ENCODE assay signal across 10 mouse cellular contexts in genomic region chr9:25201671-25202070, GRCm38 (mm10). TPM values are rescaled to one million over a fixed set of nuclear protein-coding genes. Genes with fewer than 3 reads are reported as not detected.
A peak's percentile ranks its signal among the peaks of the same experiment; 100 is the strongest.
DNase-seq lines count a peak whose midpoint lies in the region; ATAC-seq and TF ChIP-seq lines count a peak whose summit lies in the region.
"Had no signal": no experiment of that assay in that cellular context is flagged by ENCODE, and none has a peak within 500 bp of the region (broad histone marks: within the 10 kb centered on the region; RNA-seq: fewer than 3 reads in every experiment).

No protein-coding gene starts in this region.

- intact Hi-C loops in heart, adult 2 months (cut with DNase I), result no loop called here

- H3K4me3 ChIP-seq in lung, embryonic 15.5 days, result no peak overlapping the region
- no peak overlapping the region for H3K4me3 ChIP-seq in heart, adult 2 months

- no peak for TF ChIP-seq EP300 in heart, adult 2 months (IDR thresholded peaks at IDR 0.05; ENCODE audit: insufficient read depth, low read depth, low read length)

- TF ChIP-seq POLR2A in heart, adult 2 months (IDR thresholded peaks at IDR 0.05; ENCODE audit: insufficient read depth, low read depth, low read length), result no peak

- H3K4me1 ChIP-seq in lung, embryonic 15.5 days, result peaks cover 12% of the 10 kb centered on the region
- peaks cover 4% of the 10 kb centered on the region; the same call in 1 of the 2 replicates for H3K4me1 ChIP-seq in heart, adult 2 months (ENCODE audit: control insufficient read depth, insufficient read depth, low read length)

- peak overlapping the region; percentile 39; the same call in 1 of the 2 replicates for H3K27ac ChIP-seq in lung, embryonic 15.5 days
- peak overlapping the region; percentile 74 for H3K27ac ChIP-seq in heart, adult 2 months
- H3K27ac ChIP-seq: macrophage had no signal

- TF ChIP-seq CTCF in heart, adult 2 months (IDR thresholded peaks at IDR 0.05), result no peak

- WGBS in lung, embryonic 15.5 days, result 13% methylated on average over 6 of the region's 6 CpGs
- WGBS in heart, adult 2 months, result 15% methylated on average over 6 of the region's 6 CpGs

- no peak overlapping the region for H3K9ac ChIP-seq in lung, embryonic 15.5 days
- no peak overlapping the region for H3K9ac ChIP-seq in heart, adult 2 months (ENCODE audit: low read depth, low read length)

- no peak for DNase-seq in frontal cortex, postnatal 10 days (ENCODE audit: low spot score in 2 of 2)
- no peak for DNase-seq in lung, postnatal 10 days
- DNase-seq in heart, adult 2 months, result peak in 1 of 2 experiments; percentile 37
- DNase-seq in layer of hippocampus, adult 9-11 months, result peak; percentile 77
- no peak for DNase-seq in urinary bladder, postnatal 25 days (ENCODE audit: low spot score)
- DNase-seq: thymus, adult 18-20 months had no signal

- no peak overlapping the region for H3K4me2 ChIP-seq in lung, embryonic 15.5 days

- no peaks in the 10 kb centered on the region for H3K79me2 ChIP-seq in heart, adult 2 months (replicated peaks; ENCODE audit: control insufficient read depth, insufficient read depth, low read length)

- H3K27me3 ChIP-seq in lung, embryonic 15.5 days, result no peaks in the 10 kb centered on the region
- H3K27me3 ChIP-seq in heart, adult 2 months (ENCODE audit: control insufficient read depth, insufficient read depth, low read length), result no peaks in the 10 kb centered on the region

- H3K9me3 ChIP-seq in lung, embryonic 15.5 days, result no peaks in the 10 kb centered on the region

- ATAC-seq in frontal cortex, adult (ENCODE audit: low TSS enrichment), result peak; percentile 70
- ATAC-seq in lung, embryonic 15.5 days (ENCODE audit: borderline replicate concordance, extremely low read depth, low FRiP score, low TSS enrichment), result peak; percentile 70; the same call in 1 of the 2 replicates
- no peak for ATAC-seq in erythroblast, adult 5-6 weeks (replicated peaks; ENCODE audit: low FRiP score, poor library complexity, severe bottlenecking)

- no peaks in the 10 kb centered on the region for H3K36me3 ChIP-seq in lung, embryonic 15.5 days
- peaks cover 2% of the 10 kb centered on the region for H3K36me3 ChIP-seq in heart, adult 2 months (ENCODE audit: control insufficient read depth, insufficient read depth, low read length)

RNA-seq across cellular contexts. Expression of gene Herpud2, which starts 50.1 kb away (rescaled TPM):
- 31.4 and 32.0 TPM in 2 replicates for polyA plus RNA-seq in lung, embryonic 15.5 days (2015; fragmentation: Nextera tagmentation; extraction: Ambion mirVana)
- total RNA-seq in heart, adult 2 months (2021), result 10 to 100 TPM; 34.6 to 38.9 TPM
- 24.9 and 27.1 TPM in 2 replicates for polyA plus RNA-seq in heart, adult 2 months (2012; rRNA removed)
- total RNA-seq in erythroblast, adult 5-6 weeks (2015; ENCODE audit: low replicate concordance), result 47.1 and 48.7 TPM in 2 replicates
- total RNA-seq in erythroblast, adult 5-6 weeks (2017; ENCODE audit: low replicate concordance), result 28.2 and 30.0 TPM in 2 replicates

RNA-seq across cellular contexts. Expression of gene Sept7, which starts 50.6 kb away (rescaled TPM):
- 296 and 305 TPM in 2 replicates for polyA plus RNA-seq in lung, embryonic 15.5 days (2015; fragmentation: Nextera tagmentation; extraction: Ambion mirVana)
- total RNA-seq in heart, adult 2 months (2021), result 100 to 1,000 TPM; 109 to 111 TPM
- 15.9 and 34.6 TPM in 2 replicates for polyA plus RNA-seq in heart, adult 2 months (2012; rRNA removed)
- total RNA-seq in erythroblast, adult 5-6 weeks (2015; ENCODE audit: low replicate concordance), result 90.1 and 100 TPM in 2 replicates
- total RNA-seq in erythroblast, adult 5-6 weeks (2017; ENCODE audit: low replicate concordance), result 90.7 and 93.5 TPM in 2 replicates
